Mouse (Mus musculus) intestine, embryonic 16.5 days (tissue): ENCODE results near the gene Fitm2. TPM values are rescaled to one million over a fixed set of nuclear protein-coding genes. Genes with fewer than 3 reads are reported as not detected.
"Not testable (repeated sequence)": the region's sequence is repeated elsewhere in the genome, so short reads cannot be mapped to it uniquely, and the experiment has no call there.

ENCODE experiments used
- ATAC-seq: fragments of 200-750 bp; cut with Nextera tagmentation; 2 replicates; pipeline ENCODE4 v1.8.0; 2017; ENCODE audit warnings: moderate TSS enrichment, moderate library complexity
- H3K27ac ChIP-seq: fragments of 300-500 bp; sonication (generic); 2 replicates; pipeline ENCODE4 v1.5.1; 2014; ENCODE audit warnings: mild to moderate bottlenecking, low read length
- H3K27me3 ChIP-seq: fragments of 300-500 bp; sonication (generic); replicated peaks from 2 replicates; pipeline ENCODE4 v1.6.1; 2014; ENCODE audit warnings: low read length, control low read depth, mixed read lengths; ENCODE audit not compliant: control insufficient read depth, insufficient read depth
- H3K36me3 ChIP-seq: fragments of 300-500 bp; sonication (generic); 2 replicates; pipeline ENCODE4 v1.6.1; 2014; ENCODE audit warnings: low read length, control low read depth; ENCODE audit not compliant: control insufficient read depth, insufficient read depth
- H3K4me1 ChIP-seq: fragments of 300-500 bp; sonication (generic); 2 replicates; pipeline ENCODE4 v1.6.1; 2014; ENCODE audit warnings: low read length, control low read depth, mixed read lengths; ENCODE audit not compliant: control insufficient read depth, insufficient read depth
- H3K4me2 ChIP-seq: fragments of 300-500 bp; sonication (generic); 2 replicates; pipeline ENCODE4 v1.6.1; 2014; ENCODE audit warnings: low read depth, low read length, control low read depth
- H3K4me3 ChIP-seq: fragments of 300-500 bp; sonication (generic); 2 replicates; pipeline ENCODE4 v1.5.1; 2014; ENCODE audit warnings: mild to moderate bottlenecking, low read length
- H3K9ac ChIP-seq: fragments of 300-500 bp; sonication (generic); 2 replicates; pipeline ENCODE4 v1.6.1; 2014; ENCODE audit warnings: low read depth, low read length
- H3K9me3 ChIP-seq: fragments of 300-500 bp; sonication (generic); 2 replicates; pipeline ENCODE4 v1.6.1; 2016; ENCODE audit warnings: low read length, control low read depth; ENCODE audit not compliant: control insufficient read depth
- WGBS: fragments of 180-500 bp; shearing (Covaris S2); extraction: QIAGEN DNeasy Blood & Tissue Kit; methylation state at CpG from one replicate; pipeline ENCODE4 v1.1.7; 2014; 5-methylcytosine and 5-hydroxymethylcytosine counted together
- polyA plus RNA-seq: library from polyadenylated mRNA; unstranded; fragments of >200 nt; fragmentation: Nextera tagmentation; extraction: Ambion mirVana; gene quantifications from 2 replicates; pipeline ENCODE4 v1.2.1, GENCODE M21; 2015

The Fitm2 gene
- polyA plus RNA-seq, 1 experiment from 2014 or later = 10.6 TPM

- no peak for ATAC-seq
- 91% methylated on average over 6 of the region's 6 CpGs for WGBS
These were observed 4.8 kb downstream of the Fitm2 start for GRCm38 (mm10) chr2:163467585-163467984.

GRCm38 (mm10) chr2:163466771-163467170 is 5.7 kb downstream of the Fitm2 start:
- Histone ChIP-seq H3K27ac (no peak overlapping the region), H3K4me1 (peaks cover 8% of the 10 kb centered on the region), H3K4me2 (no peak overlapping the region), H3K9ac (no peak overlapping the region), H3K36me3 (peaks cover 6% of the 10 kb centered on the region), H3K4me3 (no peak overlapping the region), H3K27me3 (no peaks in the 10 kb centered on the region), H3K9me3 (no peaks in the 10 kb centered on the region)
- 51% methylated on average over 8 of the region's 8 CpGs for WGBS
- 0 out of 2 replicates have a peak, but pooled peaks have one; percentile 49 for ATAC-seq

More at GRCm38 (mm10) chr2:163467585-163467984, 4.8 kb downstream of the Fitm2 start:
- no peak overlapping the region for H3K4me3 ChIP-seq
- H3K9me3 ChIP-seq = no peaks in the 10 kb centered on the region
- peaks cover 9% of the 10 kb centered on the region for H3K4me1 ChIP-seq
- peaks cover 6% of the 10 kb centered on the region for H3K36me3 ChIP-seq
- no peak overlapping the region for H3K9ac ChIP-seq
- no peak overlapping the region for H3K27ac ChIP-seq
- no peak overlapping the region for H3K4me2 ChIP-seq
- no peaks in the 10 kb centered on the region for H3K27me3 ChIP-seq

DNA sequence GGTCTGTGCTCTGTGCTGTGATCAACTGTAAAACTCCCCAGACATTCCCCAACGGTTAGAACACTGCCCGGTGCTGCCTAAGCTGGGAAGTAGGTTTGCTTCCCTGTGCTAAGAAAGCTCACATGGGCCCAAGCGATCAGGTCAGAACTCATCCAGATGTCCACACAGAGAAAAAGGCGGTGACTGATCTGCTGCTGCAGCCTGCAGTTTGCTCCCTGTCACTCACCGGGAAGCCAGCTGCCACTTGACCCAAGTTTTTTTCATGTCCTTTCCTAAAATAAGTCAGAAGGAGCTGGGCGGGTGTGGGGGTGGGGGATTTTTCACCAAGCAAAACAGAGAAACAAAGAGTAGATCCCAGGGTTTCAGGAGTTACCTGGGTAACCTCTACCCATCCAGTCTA is 7.9 kb downstream of the Fitm2 start:
- no peak overlapping the region for H3K9ac ChIP-seq
- 67% methylated on average over 6 of the region's 6 CpGs for WGBS
- H3K4me1 ChIP-seq = no peaks in the 10 kb centered on the region
- no peaks in the 10 kb centered on the region for H3K9me3 ChIP-seq
- H3K27ac ChIP-seq = no peak overlapping the region
- H3K36me3 ChIP-seq = peaks cover 6% of the 10 kb centered on the region
- no peak overlapping the region for H3K4me3 ChIP-seq
- H3K4me2 ChIP-seq = no peak overlapping the region
- ATAC-seq = no peak
- H3K27me3 ChIP-seq = no peaks in the 10 kb centered on the region

- Histone ChIP-seq H3K4me2 (no peak overlapping the region), H3K4me3 (no peak overlapping the region), H3K9me3 (no peaks in the 10 kb centered on the region), H3K27me3 (peaks cover 2% of the 10 kb centered on the region; the same call in 1 of the 2 replicates), H3K36me3 (peaks cover 4% of the 10 kb centered on the region; the same call in 1 of the 2 replicates), H3K4me1 (no peaks in the 10 kb centered on the region), H3K9ac (no peak overlapping the region), H3K27ac (no peak overlapping the region)
- no peak for ATAC-seq
- 72% methylated on average over 4 of the region's 4 CpGs for WGBS
These were observed 8.4 kb downstream of the Fitm2 start for GRCm38 (mm10) chr2:163463998-163464397.

DNA sequence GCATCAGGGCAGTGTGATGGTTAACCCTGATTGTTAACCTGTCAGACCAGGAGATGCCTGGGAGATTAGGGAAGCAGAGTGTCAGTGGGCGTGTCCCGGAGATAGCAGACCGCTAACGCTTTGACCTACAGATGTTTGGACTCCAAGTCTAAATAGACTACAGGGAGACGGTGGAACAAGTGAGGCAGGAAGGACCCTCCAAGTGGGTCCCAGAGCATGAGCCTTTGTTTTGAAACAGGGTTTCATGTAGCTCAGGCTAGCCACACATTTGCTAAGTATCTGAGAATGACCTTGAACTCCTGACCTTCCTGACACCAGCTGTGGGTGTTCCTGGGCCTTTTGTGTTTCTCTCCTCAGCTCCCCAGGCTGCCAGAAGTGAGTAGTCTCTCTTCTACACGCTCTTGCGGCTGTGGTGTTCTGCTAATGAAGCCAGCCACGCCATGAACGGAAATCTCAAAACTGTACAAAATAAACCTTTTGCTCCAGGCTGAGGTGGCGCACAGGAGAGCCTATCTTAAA is 9.1 kb downstream of the Fitm2 start:
- H3K27me3 ChIP-seq = peaks cover 2% of the 10 kb centered on the region; the same call in 1 of the 2 replicates
- no peak overlapping the region for H3K4me2 ChIP-seq
- no peak overlapping the region for H3K4me3 ChIP-seq
- no peak for ATAC-seq
- H3K9ac ChIP-seq = no peak overlapping the region
- no peaks in the 10 kb centered on the region for H3K4me1 ChIP-seq
- WGBS = 49% methylated on average over 10 of the region's 10 CpGs
- H3K27ac ChIP-seq = no peak overlapping the region
- no peaks in the 10 kb centered on the region for H3K36me3 ChIP-seq
- H3K9me3 ChIP-seq = no peaks in the 10 kb centered on the region

DNA sequence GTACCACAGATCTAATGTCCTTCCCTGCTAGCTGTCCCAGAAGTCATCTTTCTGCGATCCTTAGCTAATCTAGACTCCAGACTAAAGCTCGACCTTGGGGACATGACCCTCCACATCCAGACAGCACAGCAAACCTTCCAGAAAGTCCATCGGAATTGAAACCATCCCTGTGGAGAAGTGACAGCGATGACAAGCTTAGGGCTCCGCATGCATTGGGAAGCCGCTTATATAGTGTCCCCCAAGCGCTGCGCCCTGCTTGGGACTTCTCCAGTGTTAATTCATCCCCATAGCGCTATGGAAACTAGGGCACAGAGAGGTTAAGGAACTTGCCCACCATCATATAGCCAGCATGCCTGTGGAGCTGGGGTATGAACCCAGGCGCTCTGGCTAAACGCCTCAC is 9.6 kb downstream of the Fitm2 start:
- H3K27me3 ChIP-seq = peaks cover 2% of the 10 kb centered on the region; the same call in 1 of the 2 replicates
- no peaks in the 10 kb centered on the region for H3K4me1 ChIP-seq
- H3K4me2 ChIP-seq = no peak overlapping the region
- ATAC-seq = no peak
- H3K36me3 ChIP-seq = no peaks in the 10 kb centered on the region
- H3K27ac ChIP-seq = no peak overlapping the region
- H3K9ac ChIP-seq = no peak overlapping the region
- H3K9me3 ChIP-seq = no peaks in the 10 kb centered on the region
- WGBS = 70% methylated on average over 11 of the region's 11 CpGs
- no peak overlapping the region for H3K4me3 ChIP-seq

- Histone ChIP-seq H3K9me3 (no peaks in the 10 kb centered on the region), H3K4me3 (no peak overlapping the region), H3K27ac (no peak overlapping the region), H3K27me3 (peaks cover 2% of the 10 kb centered on the region; the same call in 1 of the 2 replicates), H3K4me2 (no peak overlapping the region), H3K4me1 (no peaks in the 10 kb centered on the region), H3K9ac (no peak overlapping the region), H3K36me3 (no peaks in the 10 kb centered on the region)
- ATAC-seq = no peak; the same call in 1 of the 2 replicates
- WGBS = 59% methylated on average over 5 of the region's 5 CpGs
These were observed 10.0 kb downstream of the Fitm2 start for GRCm38 (mm10) chr2:163462386-163462785.

DNA sequence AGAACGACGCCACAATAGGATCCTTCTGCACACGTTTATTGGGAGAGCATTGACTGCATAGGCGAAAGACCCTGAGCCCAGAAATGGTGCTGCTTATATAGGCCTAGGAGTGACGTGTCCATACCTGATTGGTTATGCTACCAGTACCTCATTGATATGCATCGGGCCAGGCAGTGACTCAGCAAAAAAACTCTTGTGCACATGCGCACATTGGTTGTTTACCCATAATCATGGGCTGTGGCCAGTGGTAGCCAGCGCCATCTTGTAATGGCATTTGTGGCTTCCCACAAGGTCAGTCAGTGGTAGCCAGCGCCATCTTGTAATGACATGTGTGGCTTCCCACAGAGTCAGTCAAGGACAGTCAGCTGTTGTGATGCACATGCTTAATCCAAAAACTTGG is 11.1 kb downstream of the Fitm2 start:
- ATAC-seq, H3K27ac ChIP-seq, H3K4me2 ChIP-seq, H3K9me3 ChIP-seq, H3K27me3 ChIP-seq, H3K36me3 ChIP-seq, H3K9ac ChIP-seq, H3K4me3 ChIP-seq, H3K4me1 ChIP-seq: not testable (repeated sequence)
- WGBS = 92% methylated on average over 9 of the region's 9 CpGs

DNA sequence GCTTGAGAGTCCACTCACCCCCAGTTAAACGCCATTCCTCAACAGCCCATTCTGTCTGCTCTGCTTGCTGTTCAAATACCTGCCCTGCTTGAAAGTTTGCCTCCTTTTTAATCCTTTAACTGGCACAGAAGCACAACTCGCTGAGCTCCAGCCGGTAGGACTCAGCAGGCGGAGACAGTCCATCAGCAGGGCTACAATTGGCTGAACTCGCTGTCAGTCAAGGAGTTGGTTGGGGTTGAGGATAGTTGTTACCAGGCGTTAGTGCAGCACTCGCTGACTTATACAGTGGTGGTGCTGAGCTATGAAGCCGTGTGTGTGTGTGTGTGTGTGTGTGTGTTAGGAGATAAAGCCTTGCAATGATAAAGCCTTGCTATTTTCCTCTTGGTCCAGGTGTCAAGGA is 11.8 kb downstream of the Fitm2 start:
- Histone ChIP-seq H3K9me3 (no peaks in the 10 kb centered on the region), H3K4me1 (no peaks in the 10 kb centered on the region), H3K27ac (no peak overlapping the region), H3K4me2 (no peak overlapping the region), H3K9ac (no peak overlapping the region), H3K4me3 (no peak overlapping the region), H3K36me3 (no peaks in the 10 kb centered on the region), H3K27me3 (peaks cover 2% of the 10 kb centered on the region; the same call in 1 of the 2 replicates)
- 88% methylated on average over 8 of the region's 8 CpGs for WGBS
- no peak for ATAC-seq

GRCm38 (mm10) chr2:163459380-163459779 is 13.0 kb downstream of the Fitm2 start:
- Histone ChIP-seq H3K9me3 (no peaks in the 10 kb centered on the region), H3K4me2 (no peak overlapping the region), H3K27ac (no peak overlapping the region), H3K27me3 (peaks cover 2% of the 10 kb centered on the region; the same call in 1 of the 2 replicates), H3K9ac (no peak overlapping the region), H3K4me3 (no peak overlapping the region), H3K4me1 (no peaks in the 10 kb centered on the region), H3K36me3 (no peaks in the 10 kb centered on the region)
- 42% methylated on average over 10 of the region's 10 CpGs for WGBS
- ATAC-seq = no peak
